Comparison of ENCODE assay signal across 8 mouse cellular contexts in genomic region chr11:53351224-53351942, GRCm38 (mm10). TPM values are rescaled to one million over a fixed set of nuclear protein-coding genes. Genes with fewer than 3 reads are reported as not detected.
A peak's percentile ranks its signal among the peaks of the same experiment; 100 is the strongest.
DNase-seq lines count a peak whose midpoint lies in the region; ATAC-seq lines count a peak whose summit lies in the region.

No protein-coding gene starts in this region.

- ATAC-seq in embryonic facial prominence, embryonic 14.5 days (ENCODE audit: low read depth), result peak; percentile 24; the same call in 1 of the 2 replicates
- no peak for ATAC-seq in heart, embryonic 12.5 days (ENCODE audit: insufficient number of reproducible peaks, low FRiP score)
- no peak for ATAC-seq in kidney, embryonic 16.5 days (ENCODE audit: low FRiP score, low TSS enrichment)
- no peak for ATAC-seq in liver, embryonic 12.5 days
- no peak; the same call in 1 of the 2 replicates for ATAC-seq in stomach, embryonic 14.5 days (ENCODE audit: insufficient number of reproducible peaks, insufficient read depth, low FRiP score, low read depth)

- peak; percentile 80 for DNase-seq in 416B (ENCODE audit: low read depth)
- peak; percentile 69 for DNase-seq in adrenal gland, postnatal 14 days
- peak; percentile 77 for DNase-seq in embryonic facial prominence, embryonic 14.5 days (ENCODE audit: low spot score)
- peak; percentile 80 for DNase-seq in naive thymus-derived CD4-positive, alpha-beta T cell, adult 2 months (ENCODE audit: low read depth)

- H3K36me3 ChIP-seq in embryonic facial prominence, embryonic 14.5 days (ENCODE audit: control insufficient read depth, insufficient read depth, low read length), result no peaks in the 10 kb centered on the region; the same call in 1 of the 2 replicates
- 0 out of 2 replicates have a peak, but pooled peaks cover 6% of the 10 kb centered on the region for H3K36me3 ChIP-seq in heart, embryonic 12.5 days
- no peaks in the 10 kb centered on the region for H3K36me3 ChIP-seq in kidney, embryonic 16.5 days (ENCODE audit: insufficient read depth, low read length)
- H3K36me3 ChIP-seq in liver, embryonic 12.5 days, result peaks cover 7% of the 10 kb centered on the region; the same call in 1 of the 2 replicates
- no peaks in the 10 kb centered on the region; the same call in 1 of the 2 replicates for H3K36me3 ChIP-seq in stomach, embryonic 14.5 days (ENCODE audit: control insufficient read depth, insufficient read depth, low read length)

- H3K4me3 ChIP-seq in embryonic facial prominence, embryonic 14.5 days (ENCODE audit: low read depth, low read length), result peak overlapping the region; percentile 99
- H3K4me3 ChIP-seq in heart, embryonic 12.5 days, result peak overlapping the region; percentile 73
- peak overlapping the region; percentile 97 for H3K4me3 ChIP-seq in kidney, embryonic 16.5 days (ENCODE audit: low read length)
- peak overlapping the region; percentile 90 for H3K4me3 ChIP-seq in liver, embryonic 12.5 days
- peak overlapping the region; percentile 83 for H3K4me3 ChIP-seq in stomach, embryonic 14.5 days (ENCODE audit: low read depth, low read length)

- no peaks in the 10 kb centered on the region for H3K9me3 ChIP-seq in embryonic facial prominence, embryonic 14.5 days (ENCODE audit: control insufficient read depth, low read length)
- no peaks in the 10 kb centered on the region for H3K9me3 ChIP-seq in heart, embryonic 12.5 days (replicated peaks)
- no peaks in the 10 kb centered on the region for H3K9me3 ChIP-seq in kidney, embryonic 16.5 days (ENCODE audit: low read length)
- no peaks in the 10 kb centered on the region for H3K9me3 ChIP-seq in liver, embryonic 12.5 days (replicated peaks)
- H3K9me3 ChIP-seq in stomach, embryonic 14.5 days (ENCODE audit: control insufficient read depth, low read depth, low read length), result no peaks in the 10 kb centered on the region

- peak overlapping the region; percentile 99 for H3K9ac ChIP-seq in embryonic facial prominence, embryonic 14.5 days (ENCODE audit: low read depth, low read length)
- peak overlapping the region; percentile 97 for H3K9ac ChIP-seq in heart, embryonic 12.5 days
- H3K9ac ChIP-seq in kidney, embryonic 16.5 days (replicated peaks; ENCODE audit: low read length), result peak overlapping the region; percentile 96
- H3K9ac ChIP-seq in liver, embryonic 12.5 days, result peak overlapping the region; percentile 95
- peak overlapping the region; percentile 96 for H3K9ac ChIP-seq in stomach, embryonic 14.5 days (replicated peaks; ENCODE audit: low read depth, low read length)

- H3K4me1 ChIP-seq in embryonic facial prominence, embryonic 14.5 days (ENCODE audit: control insufficient read depth, insufficient read depth, low read length), result peaks cover 7% of the 10 kb centered on the region
- H3K4me1 ChIP-seq in heart, embryonic 12.5 days (replicated peaks), result peaks cover 4% of the 10 kb centered on the region
- peaks cover 10% of the 10 kb centered on the region for H3K4me1 ChIP-seq in kidney, embryonic 16.5 days (ENCODE audit: insufficient read depth, low read length)
- H3K4me1 ChIP-seq in liver, embryonic 12.5 days, result peaks cover 30% of the 10 kb centered on the region
- H3K4me1 ChIP-seq in stomach, embryonic 14.5 days (ENCODE audit: control insufficient read depth, insufficient read depth, low read length), result peaks cover 6% of the 10 kb centered on the region

- H3K27ac ChIP-seq in embryonic facial prominence, embryonic 14.5 days (replicated peaks; ENCODE audit: low read depth, low read length), result peak overlapping the region; percentile 99
- H3K27ac ChIP-seq in heart, embryonic 12.5 days (ENCODE audit: poor library complexity, severe bottlenecking), result peak overlapping the region; percentile 97
- peak overlapping the region; percentile 97 for H3K27ac ChIP-seq in kidney, embryonic 16.5 days (ENCODE audit: low read length)
- H3K27ac ChIP-seq in liver, embryonic 12.5 days, result peak overlapping the region; percentile 97
- H3K27ac ChIP-seq in stomach, embryonic 14.5 days (ENCODE audit: low read length), result peak overlapping the region; percentile 98

- H3K4me2 ChIP-seq in embryonic facial prominence, embryonic 14.5 days (ENCODE audit: low read depth, low read length), result peak overlapping the region; percentile 81
- peak overlapping the region; percentile 95 for H3K4me2 ChIP-seq in heart, embryonic 12.5 days
- H3K4me2 ChIP-seq in kidney, embryonic 16.5 days (replicated peaks; ENCODE audit: low read depth, low read length), result peak overlapping the region; percentile 66
- H3K4me2 ChIP-seq in liver, embryonic 12.5 days, result peak overlapping the region; percentile 96
- peak overlapping the region; percentile 81 for H3K4me2 ChIP-seq in stomach, embryonic 14.5 days (replicated peaks; ENCODE audit: low read depth, low read length)

- WGBS in embryonic facial prominence, embryonic 14.5 days, result 0% methylated on average over 31 of the region's 35 CpGs
- under 1% methylated on average over 34 of the region's 35 CpGs for WGBS in heart, embryonic 12.5 days
- WGBS in kidney, embryonic 16.5 days, result 0% methylated on average over 35 of the region's 35 CpGs
- WGBS in liver, embryonic 12.5 days (ENCODE audit: insufficient replicate concordance), result under 1% methylated on average over 34 of the region's 35 CpGs
- under 1% methylated on average over 35 of the region's 35 CpGs for WGBS in stomach, embryonic 14.5 days

- H3K27me3 ChIP-seq in embryonic facial prominence, embryonic 14.5 days (replicated peaks; ENCODE audit: control insufficient read depth, insufficient read depth, low read length), result no peaks in the 10 kb centered on the region
- H3K27me3 ChIP-seq in heart, embryonic 12.5 days (replicated peaks), result no peaks in the 10 kb centered on the region
- no peaks in the 10 kb centered on the region for H3K27me3 ChIP-seq in kidney, embryonic 16.5 days (ENCODE audit: insufficient read depth, low read length)
- H3K27me3 ChIP-seq in liver, embryonic 12.5 days (replicated peaks), result no peaks in the 10 kb centered on the region; the same call in 1 of the 2 replicates
- no peaks in the 10 kb centered on the region for H3K27me3 ChIP-seq in stomach, embryonic 14.5 days (ENCODE audit: control insufficient read depth, insufficient read depth, low read length)

RNA-seq across cellular contexts. Expression of gene Aff4, which starts 0.8 kb away (rescaled TPM):
- 168 and 172 TPM in 2 replicates for total RNA-seq in adrenal gland, postnatal 14 days (2021)
- polyA plus RNA-seq in embryonic facial prominence, embryonic 14.5 days (2014; fragmentation: Nextera tagmentation; extraction: Ambion mirVana), result 50.8 and 59.7 TPM in 2 replicates
- polyA plus RNA-seq in heart, embryonic 12.5 days (2016; fragmentation: Nextera tagmentation; extraction: Ambion mirVana), result 53.0 and 53.9 TPM in 2 replicates
- 16.8 and 25.8 TPM in 2 replicates for polyA plus RNA-seq in kidney, embryonic 16.5 days (2015; fragmentation: Nextera tagmentation; extraction: Ambion mirVana)
- 18.8 and 19.8 TPM in 2 replicates for polyA plus RNA-seq in liver, embryonic 12.5 days (2016; fragmentation: Nextera tagmentation; extraction: Ambion mirVana)
- polyA plus RNA-seq in stomach, embryonic 14.5 days (2014; fragmentation: Nextera tagmentation; extraction: Ambion mirVana), result 88.9 and 93.6 TPM in 2 replicates

RNA-seq across cellular contexts. Expression of gene Zcchc10, which starts 26.9 kb away (rescaled TPM):
- total RNA-seq in adrenal gland, postnatal 14 days (2021), result 10.6 and 11.8 TPM in 2 replicates
- polyA plus RNA-seq in embryonic facial prominence, embryonic 14.5 days (2014; fragmentation: Nextera tagmentation; extraction: Ambion mirVana), result 18.6 and 18.7 TPM in 2 replicates
- polyA plus RNA-seq in heart, embryonic 12.5 days (2016; fragmentation: Nextera tagmentation; extraction: Ambion mirVana), result 14.0 and 16.5 TPM in 2 replicates
- 19.1 and 25.4 TPM in 2 replicates for polyA plus RNA-seq in kidney, embryonic 16.5 days (2015; fragmentation: Nextera tagmentation; extraction: Ambion mirVana)
- 18.3 and 19.8 TPM in 2 replicates for polyA plus RNA-seq in liver, embryonic 12.5 days (2016; fragmentation: Nextera tagmentation; extraction: Ambion mirVana)
- polyA plus RNA-seq in stomach, embryonic 14.5 days (2014; fragmentation: Nextera tagmentation; extraction: Ambion mirVana), result 24.0 and 25.9 TPM in 2 replicates

RNA-seq across cellular contexts. Expression of gene Hspa4, which starts 51.1 kb away (rescaled TPM):
- total RNA-seq in adrenal gland, postnatal 14 days (2021), result 174 and 183 TPM in 2 replicates
- polyA plus RNA-seq in embryonic facial prominence, embryonic 14.5 days (2014; fragmentation: Nextera tagmentation; extraction: Ambion mirVana), result 85.8 and 86.5 TPM in 2 replicates
- polyA plus RNA-seq in heart, embryonic 12.5 days (2016; fragmentation: Nextera tagmentation; extraction: Ambion mirVana), result 82.4 and 84.2 TPM in 2 replicates
- polyA plus RNA-seq in kidney, embryonic 16.5 days (2015; fragmentation: Nextera tagmentation; extraction: Ambion mirVana), result 82.7 and 85.1 TPM in 2 replicates
- polyA plus RNA-seq in liver, embryonic 12.5 days (2016; fragmentation: Nextera tagmentation; extraction: Ambion mirVana), result 101 and 103 TPM in 2 replicates
- polyA plus RNA-seq in stomach, embryonic 14.5 days (2014; fragmentation: Nextera tagmentation; extraction: Ambion mirVana), result 81.0 and 84.6 TPM in 2 replicates
